ENCODE assay signal across 25 mouse cellular contexts in genomic region chr19:56592472-56592871, GRCm38 (mm10). TPM values are rescaled to one million over a fixed set of nuclear protein-coding genes. Genes with fewer than 3 reads are reported as not detected.
DNase-seq lines count a peak whose midpoint lies in the region; ATAC-seq and TF ChIP-seq lines count a peak whose summit lies in the region.
"Had no signal": no experiment of that assay in that cellular context is flagged by ENCODE, and none has a peak within 500 bp of the region (broad histone marks: within the 10 kb centered on the region; RNA-seq: fewer than 3 reads in every experiment).

No protein-coding gene starts in this region.

- no peak overlapping the region for H3K4me2 ChIP-seq in kidney, embryonic 14.5 days (replicated peaks; ENCODE audit: low read depth, low read length)
- H3K4me2 ChIP-seq in kidney, postnatal 0 days (ENCODE audit: low read length), result no peak overlapping the region
- H3K4me2 ChIP-seq in stomach, embryonic 14.5 days (replicated peaks; ENCODE audit: low read depth, low read length), result no peak overlapping the region
- no peak overlapping the region for H3K4me2 ChIP-seq in stomach, postnatal 0 days (replicated peaks; ENCODE audit: low read depth)
- H3K4me2 ChIP-seq: forebrain, embryonic 13.5 days; heart, embryonic 11.5 days; hindbrain, embryonic 13.5 days had no signal

- no peak for TF ChIP-seq CTCF in kidney, postnatal 0 days (IDR thresholded peaks at IDR 0.05; ENCODE audit: low read depth)
- no peak for TF ChIP-seq CTCF in stomach, postnatal 0 days (IDR thresholded peaks at IDR 0.05; ENCODE audit: low read depth)

- H3K4me3 ChIP-seq in kidney, embryonic 14.5 days (ENCODE audit: low read length), result no peak overlapping the region
- H3K4me3 ChIP-seq in kidney, postnatal 0 days (replicated peaks; ENCODE audit: low read depth, low read length), result no peak overlapping the region
- H3K4me3 ChIP-seq in stomach, embryonic 14.5 days (ENCODE audit: low read depth, low read length), result no peak overlapping the region
- H3K4me3 ChIP-seq in stomach, postnatal 0 days (ENCODE audit: low read depth, low read length), result no peak overlapping the region
- H3K4me3 ChIP-seq: forebrain, embryonic 10.5 days; forebrain, embryonic 13.5 days; hindbrain, embryonic 10.5 days; hindbrain, embryonic 13.5 days had no signal

- 56% methylated on average over 9 of the region's 9 CpGs for WGBS in kidney, embryonic 14.5 days
- 56% methylated on average over 9 of the region's 9 CpGs for WGBS in kidney, postnatal 0 days
- WGBS in stomach, embryonic 14.5 days, result 69% methylated on average over 9 of the region's 9 CpGs
- WGBS in stomach, postnatal 0 days, result 69% methylated on average over 9 of the region's 9 CpGs

- TF ChIP-seq EP300 in stomach, postnatal 0 days (optimal IDR thresholded peaks at IDR 0.05), result no peak

- no peaks in the 10 kb centered on the region for H3K27me3 ChIP-seq in kidney, embryonic 14.5 days (ENCODE audit: control insufficient read depth, insufficient read depth, low read length)
- H3K27me3 ChIP-seq in kidney, postnatal 0 days (ENCODE audit: insufficient read depth, low read length), result no peaks in the 10 kb centered on the region
- no peaks in the 10 kb centered on the region for H3K27me3 ChIP-seq in stomach, embryonic 14.5 days (ENCODE audit: control insufficient read depth, insufficient read depth, low read length)
- H3K27me3 ChIP-seq in stomach, postnatal 0 days (ENCODE audit: control insufficient read depth, insufficient read depth, low read length), result no peaks in the 10 kb centered on the region
- H3K27me3 ChIP-seq: CH12.LX; forebrain, embryonic 13.5 days; hindbrain, embryonic 13.5 days; Patski had no signal

- peaks cover 86% of the 10 kb centered on the region for H3K36me3 ChIP-seq in kidney, embryonic 14.5 days (ENCODE audit: control insufficient read depth, insufficient read depth, low read length)
- H3K36me3 ChIP-seq in kidney, postnatal 0 days (ENCODE audit: insufficient read depth, low read length), result peaks cover 61% of the 10 kb centered on the region
- peaks cover 73% of the 10 kb centered on the region for H3K36me3 ChIP-seq in stomach, embryonic 14.5 days (ENCODE audit: control insufficient read depth, insufficient read depth, low read length)
- H3K36me3 ChIP-seq in stomach, postnatal 0 days (ENCODE audit: control insufficient read depth, insufficient read depth, low read length), result peaks cover 28% of the 10 kb centered on the region

- DNase-seq in kidney, adult 9 months, result no peak
- peak; percentile 80 for DNase-seq in kidney, postnatal 0 days (ENCODE audit: low spot score)
- DNase-seq in kidney, postnatal 10 days, result no peak
- DNase-seq in stomach, postnatal 0 days (ENCODE audit: low spot score), result no peak
- DNase-seq: adrenal gland, postnatal 10 days; adrenal gland, postnatal 36 days; B cell, adult 2 months; cerebellum, adult 18-20 months; cerebellum, adult 9-10 months; cerebellum, postnatal 14 days; gastrocnemius, postnatal 10 days; gastrocnemius, postnatal 36 days; heart, postnatal 36 days had no signal

- H3K4me1 ChIP-seq in kidney, embryonic 14.5 days (ENCODE audit: control insufficient read depth, insufficient read depth, low read length), result peaks cover 5% of the 10 kb centered on the region; the same call in 1 of the 2 replicates
- H3K4me1 ChIP-seq in kidney, postnatal 0 days (replicated peaks; ENCODE audit: insufficient read depth, low read length), result no peaks in the 10 kb centered on the region
- no peaks in the 10 kb centered on the region for H3K4me1 ChIP-seq in stomach, embryonic 14.5 days (ENCODE audit: control insufficient read depth, insufficient read depth, low read length)
- no peaks in the 10 kb centered on the region for H3K4me1 ChIP-seq in stomach, postnatal 0 days (replicated peaks; ENCODE audit: control insufficient read depth, insufficient read depth)
- H3K4me1 ChIP-seq: forebrain, embryonic 10.5 days; forebrain, embryonic 13.5 days; hindbrain, embryonic 10.5 days; hindbrain, embryonic 13.5 days had no signal

- peak overlapping the region; percentile 25; the same call in 1 of the 2 replicates for H3K27ac ChIP-seq in kidney, embryonic 14.5 days (ENCODE audit: low read depth, low read length)
- no peak overlapping the region for H3K27ac ChIP-seq in kidney, postnatal 0 days
- H3K27ac ChIP-seq in stomach, embryonic 14.5 days (ENCODE audit: low read length), result peak overlapping the region; percentile 30; the same call in 1 of the 2 replicates
- H3K27ac ChIP-seq in stomach, postnatal 0 days (replicated peaks), result no peak overlapping the region
- H3K27ac ChIP-seq: forebrain, embryonic 10.5 days; forebrain, embryonic 13.5 days; hindbrain, embryonic 10.5 days; hindbrain, embryonic 13.5 days had no signal

- ATAC-seq in kidney, embryonic 14.5 days (ENCODE audit: low FRiP score, low TSS enrichment), result peak; percentile 60; the same call in 1 of the 2 replicates
- ATAC-seq in kidney, postnatal 0 days (replicated peaks; ENCODE audit: low FRiP score, low read depth), result no peak
- ATAC-seq in stomach, embryonic 14.5 days (ENCODE audit: insufficient number of reproducible peaks, insufficient read depth, low FRiP score, low read depth), result no peak
- no peak for ATAC-seq in stomach, postnatal 0 days (ENCODE audit: low FRiP score, low TSS enrichment)
- ATAC-seq: forebrain, embryonic 13.5 days; forebrain, embryonic 16.5 days; hindbrain, embryonic 16.5 days; Patski had no signal

- no peaks in the 10 kb centered on the region for H3K9me3 ChIP-seq in kidney, embryonic 14.5 days (ENCODE audit: control insufficient read depth, low read length)
- no peaks in the 10 kb centered on the region for H3K9me3 ChIP-seq in kidney, postnatal 0 days (replicated peaks; ENCODE audit: low read length)
- H3K9me3 ChIP-seq in stomach, embryonic 14.5 days (ENCODE audit: control insufficient read depth, low read depth, low read length), result no peaks in the 10 kb centered on the region
- no peaks in the 10 kb centered on the region for H3K9me3 ChIP-seq in stomach, postnatal 0 days (ENCODE audit: control insufficient read depth, low read length)
- H3K9me3 ChIP-seq: forebrain, embryonic 10.5 days; forebrain, embryonic 13.5 days; G1E; hindbrain, embryonic 10.5 days; hindbrain, embryonic 13.5 days had no signal

- no peak overlapping the region for H3K9ac ChIP-seq in kidney, embryonic 14.5 days (ENCODE audit: low read depth, low read length)
- H3K9ac ChIP-seq in kidney, postnatal 0 days (ENCODE audit: low read depth, low read length), result no peak overlapping the region
- H3K9ac ChIP-seq in stomach, embryonic 14.5 days (replicated peaks; ENCODE audit: low read depth, low read length), result no peak overlapping the region
- H3K9ac ChIP-seq in stomach, postnatal 0 days (ENCODE audit: low read length), result no peak overlapping the region
- H3K9ac ChIP-seq: forebrain, embryonic 13.5 days; hindbrain, embryonic 13.5 days had no signal

RNA-seq across cellular contexts. Expression of gene Nhlrc2, which starts 44.4 kb away (rescaled TPM):
- 11.8 and 17.8 TPM in 2 replicates for polyA plus RNA-seq in kidney, embryonic 14.5 days (2014; fragmentation: Nextera tagmentation; extraction: Ambion mirVana)
- 11.5 and 12.4 TPM in 2 replicates for polyA plus RNA-seq in kidney, postnatal 0 days (2015; fragmentation: Nextera tagmentation; extraction: Ambion mirVana)
- polyA plus RNA-seq in stomach, embryonic 14.5 days (2014; fragmentation: Nextera tagmentation; extraction: Ambion mirVana), result 20.4 and 20.9 TPM in 2 replicates
- polyA plus RNA-seq in stomach, postnatal 0 days (2015; fragmentation: Nextera tagmentation; extraction: Ambion mirVana), result 8.1 and 8.2 TPM in 2 replicates

RNA-seq across cellular contexts. Expression of gene Dclre1a, which starts 44.5 kb away (rescaled TPM):
- 13.0 and 19.8 TPM in 2 replicates for polyA plus RNA-seq in kidney, embryonic 14.5 days (2014; fragmentation: Nextera tagmentation; extraction: Ambion mirVana)
- polyA plus RNA-seq in kidney, postnatal 0 days (2015; fragmentation: Nextera tagmentation; extraction: Ambion mirVana), result 17.1 and 18.3 TPM in 2 replicates
- 21.8 and 26.4 TPM in 2 replicates for polyA plus RNA-seq in stomach, embryonic 14.5 days (2014; fragmentation: Nextera tagmentation; extraction: Ambion mirVana)
- polyA plus RNA-seq in stomach, postnatal 0 days (2015; fragmentation: Nextera tagmentation; extraction: Ambion mirVana), result 9.5 and 10.7 TPM in 2 replicates

Comparison
In these comparisons a context has a peak if more than half of its experiments do, and no peak if none do; other contexts are left out.
1. H3K27ac ChIP-seq: peak in kidney, embryonic 14.5 days (single experiment) and stomach, embryonic 14.5 days (single experiment); none in kidney, postnatal 0 days (single experiment) and stomach, postnatal 0 days (single experiment).